Mouse (Mus musculus) CH12.LX (cell line): Measurements from ENCODE around the gene Dhcr7. TPM values are rescaled to one million over a fixed set of nuclear protein-coding genes. Genes with fewer than 3 reads are reported as not detected.

Experiments
- DNase-seq: peaks from one replicate; pipeline ENCODE4 v3.0.0-alpha.2; 2013; ENCODE audit errors: extremely low read depth
- H3K27ac ChIP-seq: 2 replicates; pipeline ENCODE4 v1.5.1; 2012; ENCODE audit warnings: low read depth, mild to moderate bottlenecking, control low read depth, moderate library complexity; ENCODE audit not compliant: insufficient read depth
- H3K27me3 ChIP-seq: replicated peaks from 2 replicates; pipeline ENCODE3; 2012; ENCODE audit warnings: inconsistent platforms
- H3K36me3 ChIP-seq, 2 experiments: replicated peaks in 1 of 2; 2 replicates each; pipeline versions ENCODE3 to v1.6.1; 2012; ENCODE audit warnings: inconsistent platforms in 1 of 2, low read length in 1 of 2, mild to moderate bottlenecking in 1 of 2, mixed read lengths in 1 of 2, moderate library complexity in 1 of 2; ENCODE audit not compliant: control insufficient read depth in 1 of 2, insufficient read depth in 1 of 2
- H3K4me1 ChIP-seq, 2 experiments: 2 replicates each; pipeline ENCODE4 v1.6.1; 2012; ENCODE audit warnings: inconsistent platforms in 1 of 2, moderate library complexity in 1 of 2; ENCODE audit not compliant: insufficient read depth in 2 of 2, control insufficient read depth in 1 of 2
- H3K4me2 ChIP-seq: 2 replicates; pipeline ENCODE4 v1.6.1; 2012; ENCODE audit warnings: low read depth, mild to moderate bottlenecking, control low read depth; ENCODE audit not compliant: poor library complexity, insufficient read depth, severe bottlenecking
- H3K4me3 ChIP-seq, 3 experiments: fragments of 150-350 bp in 1 of 3; sonication (generic) in 1 of 3; replicated peaks in 1 of 3; 2 replicates each; pipeline versions ENCODE3 to v1.5.1; 2011 to 2012; ENCODE audit warnings: low read depth in 2 of 3, low read length in 2 of 3, mild to moderate bottlenecking in 2 of 3, moderate library complexity in 2 of 3, control low read depth in 1 of 3, improper control_type of control experiment in 1 of 3, inconsistent platforms in 1 of 3, mixed read lengths in 1 of 3; ENCODE audit not compliant: poor library complexity in 1 of 3
- H3K79me2 ChIP-seq: replicated peaks from 2 replicates; pipeline ENCODE4 v1.6.1; 2012; ENCODE audit warnings: mild to moderate bottlenecking, moderate library complexity; ENCODE audit not compliant: control insufficient read depth, poor library complexity, insufficient read depth, severe bottlenecking; ENCODE audit errors: extremely low read depth
- H3K9ac ChIP-seq: 2 replicates; pipeline ENCODE4 v1.6.1; 2012; ENCODE audit warnings: low read depth, mild to moderate bottlenecking, control low read depth, moderate library complexity; ENCODE audit not compliant: insufficient read depth
- H3K9me3 ChIP-seq: replicated peaks from 2 replicates; pipeline ENCODE3; 2012; ENCODE audit warnings: low read length, inconsistent platforms, mixed read lengths
- BHLHE40 ChIP-seq: IDR thresholded peaks from 2 replicates; pipeline ENCODE4 v1.6.1; 2011; ENCODE audit warnings: mild to moderate bottlenecking, low read depth, low read length, improper control_type of control experiment
- CHD1 ChIP-seq: IDR thresholded peaks from 2 replicates; pipeline ENCODE4 v1.6.1; 2012; ENCODE audit warnings: low read depth, low read length, improper control_type of control experiment, inconsistent platforms
- CHD2 ChIP-seq: IDR thresholded peaks from 2 replicates; pipeline ENCODE4 v1.6.1; 2011; ENCODE audit warnings: low read length, improper control_type of control experiment
- CTCF ChIP-seq, 2 experiments: IDR thresholded peaks in 1 of 2; conservative IDR thresholded peaks in 1 of 2; 2 replicates each; pipeline ENCODE4 v1.5.1; 2011 to 2012; ENCODE audit warnings: low read depth in 2 of 2, low read length in 2 of 2, improper control_type of control experiment in 1 of 2, inconsistent platforms in 1 of 2, mild to moderate bottlenecking in 1 of 2, moderate library complexity in 1 of 2
- ELF1 ChIP-seq: IDR thresholded peaks from 2 replicates; pipeline ENCODE4 v1.6.1; 2014; ENCODE audit warnings: low read depth, mild to moderate bottlenecking, inconsistent platforms, low read length, improper control_type of control experiment
- GABPA ChIP-seq: IDR thresholded peaks from 2 replicates; pipeline ENCODE4 v1.6.1; 2012; ENCODE audit warnings: low read depth, low read length, improper control_type of control experiment, inconsistent platforms; ENCODE audit not compliant: insufficient replicate concordance
- HCFC1 ChIP-seq: IDR thresholded peaks from 2 replicates; pipeline ENCODE4 v1.6.1; 2012; ENCODE audit warnings: low read depth, mild to moderate bottlenecking, inconsistent platforms, low read length, improper control_type of control experiment
- JUN ChIP-seq: IDR thresholded peaks from 2 replicates; pipeline ENCODE4 v1.6.1; 2011; ENCODE audit warnings: low read depth, mild to moderate bottlenecking, low read length, improper control_type of control experiment, moderate library complexity; ENCODE audit not compliant: insufficient read depth
- JUND ChIP-seq: conservative IDR thresholded peaks from 2 replicates; pipeline ENCODE4 v1.6.1; 2011; ENCODE audit warnings: low read depth, low read length, improper control_type of control experiment
- KAT2A ChIP-seq: IDR thresholded peaks from 2 replicates; pipeline ENCODE4 v1.6.1; 2012; ENCODE audit warnings: low read length, improper control_type of control experiment, inconsistent platforms; ENCODE audit not compliant: insufficient replicate concordance
- RAD21 ChIP-seq: IDR thresholded peaks from 2 replicates; pipeline ENCODE4 v1.6.1; 2011; ENCODE audit warnings: low read depth, mild to moderate bottlenecking, low read length, improper control_type of control experiment, moderate library complexity
- SIN3A ChIP-seq: IDR thresholded peaks from 2 replicates; pipeline ENCODE4 v1.6.1; 2012; ENCODE audit warnings: low read length, improper control_type of control experiment, inconsistent platforms
- SMC3 ChIP-seq: IDR thresholded peaks from 2 replicates; pipeline ENCODE4 v1.6.1; 2011; ENCODE audit warnings: low read depth, low read length, improper control_type of control experiment
- UBTF ChIP-seq: IDR thresholded peaks from 2 replicates; pipeline ENCODE4 v1.6.1; 2012; ENCODE audit warnings: low read depth, mild to moderate bottlenecking, inconsistent platforms, low read length, improper control_type of control experiment, moderate library complexity
- USF2 ChIP-seq: conservative IDR thresholded peaks from 2 replicates; pipeline ENCODE4 v1.6.1; 2011; ENCODE audit warnings: low read depth, low read length, improper control_type of control experiment
- dilution Hi-C: fragments of 300-500 bp; cut with MboI; formaldehyde crosslinking; loops from 2 replicates; pipeline ENCODE4 v1.14.3; 2020; ENCODE audit warnings: low sequenced_read_pairs; ENCODE audit not compliant: extremely low pct_unique_long_range_greater_than_20kb, extremely low pct_ligation_motif_present
- in situ Hi-C: fragments of 300-500 bp; cut with MboI; formaldehyde crosslinking; loops from 3 replicates; pipeline ENCODE4 v1.14.3; 2019; ENCODE audit warnings: low sequenced_read_pairs, low pct_ligation_motif_present, low pct_unique_long_range_greater_than_20kb, mixed read lengths
- polyA plus RNA-seq: library from polyadenylated mRNA; unstranded; fragments of >175 nt; gene quantifications from 2 replicates; pipeline ENCODE4 v1.2.1, GENCODE M21; 2012; ENCODE audit warnings: low read depth; ENCODE audit not compliant: insufficient read length
- total RNA-seq, 2 experiments: library from RNA; depleted of rRNA; stranded (reverse); fragments of 300-350 nt in 1 of 2; fragments of >200 nt in 1 of 2; gene quantifications; 2 replicates each; pipeline ENCODE4 v1.2.3; 2012 to 2014

Dhcr7 gene
- total and polyA plus RNA-seq, 3 experiments: 18.1 to 60.3 (median 22.1) TPM

DNA sequence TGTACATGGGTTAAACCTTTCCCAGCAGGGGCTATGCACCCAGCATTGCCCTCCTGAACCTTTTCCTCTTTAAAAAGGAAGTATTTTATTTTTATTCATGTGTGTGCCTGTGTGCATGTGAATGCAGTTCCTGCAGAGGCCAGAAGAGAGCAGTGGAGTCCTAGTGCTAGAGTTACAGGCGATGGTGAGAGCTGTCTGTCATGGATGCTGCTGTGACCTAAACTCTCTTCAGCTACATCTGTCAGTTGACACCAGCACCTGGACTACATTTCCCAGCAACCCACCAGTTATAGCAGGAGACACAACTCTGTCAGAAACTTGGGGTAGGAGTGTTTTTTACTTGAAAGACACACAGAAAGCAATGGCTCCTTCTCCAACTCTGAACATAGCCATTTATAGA is 14.0 kb upstream of the Dhcr7 start:
- H3K4me2 ChIP-seq: no peak overlapping the region
- no peaks in the 10 kb centered on the region for H3K79me2 ChIP-seq
- peaks cover 35 to 89% of the 10 kb centered on the region in 2 experiments for H3K36me3 ChIP-seq
- H3K4me1 ChIP-seq: no peaks in the 10 kb centered on the region
- peak; percentile 47 for DNase-seq
- in situ Hi-C loops: no loop called here
- H3K27me3 ChIP-seq: no peaks in the 10 kb centered on the region
- H3K4me3 ChIP-seq: no peak overlapping the region
- TF ChIP-seq SMC3 (peak; percentile 36), RAD21 (peak; percentile 74), CTCF (conservative IDR thresholded peaks at IDR 0.05 in 1 of 2, IDR thresholded peaks at IDR 0.05 in 1 of 2; ENCODE audit: low read depth in 2 of 2, low read length in 2 of 2) (peak; percentile 52 to 76), JUND (no peak)
- no peak overlapping the region for H3K27ac ChIP-seq
- no peak overlapping the region for H3K9ac ChIP-seq
- H3K9me3 ChIP-seq: no peaks in the 10 kb centered on the region
- dilution Hi-C loops: no loop called here

DNA sequence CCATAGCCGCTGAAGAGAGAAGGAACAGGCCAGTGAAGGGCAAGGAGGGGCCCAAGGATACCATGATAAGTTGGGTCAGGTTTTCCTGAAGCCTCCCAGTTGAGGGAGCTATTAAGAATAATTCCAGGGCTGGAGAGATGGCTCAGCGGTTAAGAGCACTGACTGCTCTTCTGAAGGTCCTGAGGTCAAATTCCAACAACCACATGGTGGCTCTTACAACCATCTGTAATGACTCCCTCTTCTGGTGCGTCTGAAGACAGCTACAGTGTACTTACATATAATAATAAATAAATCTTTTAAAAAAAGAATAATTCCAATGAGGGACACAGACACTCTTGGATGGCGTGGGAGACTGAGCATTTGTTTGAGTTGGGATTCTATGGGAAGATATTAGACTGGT is 3.7 kb upstream of the Dhcr7 start:
- TF ChIP-seq ELF1: no peak
- TF ChIP-seq, all 38 proteins: peak for 0
- Histone ChIP-seq H3K27ac (no peak overlapping the region), H3K4me3 (no peak overlapping the region), H3K9me3 (no peaks in the 10 kb centered on the region), H3K4me1 (peaks cover 3 to 15% of the 10 kb centered on the region in 2 experiments; a peak in 2 of 4 replicates), H3K79me2 (no peaks in the 10 kb centered on the region), H3K4me2 (no peak overlapping the region), H3K9ac (no peak overlapping the region), H3K36me3 (peaks cover 23 to 49% of the 10 kb centered on the region in 2 experiments), H3K27me3 (no peaks in the 10 kb centered on the region)
- dilution Hi-C loops (no loop called here), in situ Hi-C loops (no loop called here)
- DNase-seq: no peak

- in situ Hi-C loops (no loop called here), dilution Hi-C loops (no loop called here)
- Histone ChIP-seq H3K4me1 (peaks cover 3 to 15% of the 10 kb centered on the region in 2 experiments; a peak in 2 of 4 replicates), H3K4me3 (no peak overlapping the region), H3K36me3 (peaks cover 14 to 31% of the 10 kb centered on the region in 2 experiments), H3K27ac (no peak overlapping the region), H3K27me3 (no peaks in the 10 kb centered on the region), H3K9me3 (no peaks in the 10 kb centered on the region), H3K4me2 (no peak overlapping the region), H3K9ac (no peak overlapping the region), H3K79me2 (no peaks in the 10 kb centered on the region)
- no peak for DNase-seq
- no peak for TF ChIP-seq KAT2A
- TF ChIP-seq SMC3: no peak
- TF ChIP-seq BHLHE40: no peak
- TF ChIP-seq JUN: no peak
- TF ChIP-seq GABPA: no peak
- no peak for TF ChIP-seq SIN3A
- TF ChIP-seq USF2: no peak
- TF ChIP-seq CHD2: no peak
- TF ChIP-seq CHD1: no peak
- TF ChIP-seq HCFC1: no peak
- no peak for TF ChIP-seq UBTF
Measured at GRCm38 (mm10) chr7:143821241-143821640, 1.7 kb upstream of the Dhcr7 start.
